Mouse (Mus musculus) neural tube, embryonic 12.5 days (tissue): ENCODE results near the gene Wscd2. TPM values are rescaled to one million over a fixed set of nuclear protein-coding genes. Genes with fewer than 3 reads are reported as not detected.

Source experiments
- polyA plus RNA-seq: library from polyadenylated mRNA; unstranded; fragments of >200 nt; fragmentation: Nextera tagmentation; extraction: Ambion mirVana; gene quantifications from 2 replicates; pipeline ENCODE4 v1.2.1, GENCODE M21; 2016

The Wscd2 gene
- polyA plus RNA-seq, 1 experiment from 2014 or later, result 16.5 TPM

Other genes with a start within 250 kb of the Wscd2 start
- gene Sgsm1, start 179.5 kb upstream of the Wscd2 start, polyA plus RNA-seq, result 12.8 and 13.9 TPM in 2 replicates
- gene Aym1, start 133.0 kb upstream of the Wscd2 start, polyA plus RNA-seq, result not detected in 2 replicates
- 2.2 and 2.3 TPM in 2 replicates for gene Cmklr1, start 160.1 kb downstream of the Wscd2 start, polyA plus RNA-seq
- gene 1700069L16Rik, start 234.4 kb downstream of the Wscd2 start, polyA plus RNA-seq, result not detected in 2 replicates
- gene Ficd, start 245.5 kb downstream of the Wscd2 start, polyA plus RNA-seq, result 6.0 and 7.3 TPM in 2 replicates